Mouse (Mus musculus) limb, embryonic 10.5 days (tissue): ENCODE results near the gene Slc25a31. TPM values are rescaled to one million over a fixed set of nuclear protein-coding genes. Genes with fewer than 3 reads are reported as not detected.

ENCODE experiments used
- DNase-seq: peaks from one replicate; pipeline ENCODE4 v3.0.0-alpha.2; 2017; ENCODE audit warnings: low spot score
- H3K27ac ChIP-seq: fragments of 300-500 bp; sonication (generic); 2 replicates; pipeline ENCODE4 v1.5.1; 2016; ENCODE audit warnings: mild to moderate bottlenecking
- H3K27me3 ChIP-seq: fragments of 300-500 bp; sonication (generic); 2 replicates; pipeline ENCODE4 v1.6.1; 2016; ENCODE audit warnings: low read depth, mild to moderate bottlenecking; ENCODE audit not compliant: poor library complexity, severe bottlenecking
- H3K36me3 ChIP-seq: fragments of 300-500 bp; sonication (generic); 2 replicates; pipeline ENCODE4 v1.6.1; 2016; ENCODE audit warnings: mild to moderate bottlenecking, moderate library complexity
- H3K4me1 ChIP-seq: fragments of 300-500 bp; sonication (generic); 2 replicates; pipeline ENCODE4 v1.6.1; 2016
- H3K4me3 ChIP-seq: fragments of 300-500 bp; sonication (generic); 2 replicates; pipeline ENCODE4 v1.5.1; 2016; ENCODE audit warnings: mild to moderate bottlenecking, moderate library complexity
- H3K9me3 ChIP-seq: fragments of 300-500 bp; sonication (generic); replicated peaks from 2 replicates; pipeline ENCODE4 v1.6.1; 2016; ENCODE audit warnings: mild to moderate bottlenecking
- WGBS: fragments of 180-500 bp; shearing (Covaris S2); methylation state at CpG from one replicate; pipeline ENCODE4 v1.1.7; 2016; 5-methylcytosine and 5-hydroxymethylcytosine counted together
- polyA plus RNA-seq: library from polyadenylated mRNA; unstranded; fragments of >200 nt; fragmentation: Nextera tagmentation; extraction: Ambion mirVana; gene quantifications from 2 replicates; pipeline ENCODE4 v1.2.1, GENCODE M21; 2016

Slc25a31 gene
- polyA plus RNA-seq, 1 experiment from 2014 or later: 0.34 TPM

DNA sequence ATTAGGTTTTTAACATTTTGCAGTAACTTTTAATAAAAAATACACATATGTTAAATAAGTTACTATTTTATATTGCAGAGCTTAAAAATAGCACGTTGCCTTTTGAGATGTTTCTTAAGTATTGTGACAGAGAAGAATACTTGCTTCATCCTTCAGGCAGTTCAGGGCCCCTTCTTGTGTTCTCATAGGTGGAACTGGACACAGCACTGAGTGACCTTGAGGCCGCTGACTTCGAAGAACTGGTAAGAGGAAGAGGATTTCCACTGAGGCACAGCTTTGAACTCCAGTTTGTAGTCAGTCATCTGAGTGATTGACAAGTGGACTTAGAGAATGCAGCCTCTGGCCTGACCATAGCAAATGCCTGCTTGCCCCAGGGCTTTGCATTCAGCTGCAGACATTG is 21.1 kb upstream of the Slc25a31 start:
- Histone ChIP-seq H3K9me3 (no peaks in the 10 kb centered on the region), H3K27ac (no peak overlapping the region), H3K27me3 (no peaks in the 10 kb centered on the region), H3K4me3 (no peak overlapping the region), H3K36me3 (peaks cover 9% of the 10 kb centered on the region; the same call in 1 of the 2 replicates), H3K4me1 (peaks cover 17% of the 10 kb centered on the region)
- DNase-seq: no peak
- WGBS: 88% methylated on average over 3 of the region's 3 CpGs

GRCm38 (mm10) chr3:40691566-40691965 is 17.1 kb upstream of the Slc25a31 start:
- no peak for DNase-seq
- no peak overlapping the region for H3K4me3 ChIP-seq
- H3K36me3 ChIP-seq: peaks cover 9% of the 10 kb centered on the region; the same call in 1 of the 2 replicates
- peaks cover 6% of the 10 kb centered on the region for H3K4me1 ChIP-seq
- H3K27ac ChIP-seq: no peak overlapping the region
- no peaks in the 10 kb centered on the region for H3K9me3 ChIP-seq
- no peaks in the 10 kb centered on the region for H3K27me3 ChIP-seq
- WGBS: 90% methylated on average over 6 of the region's 6 CpGs

GRCm38 (mm10) chr3:40693435-40693834 is 15.2 kb upstream of the Slc25a31 start:
- WGBS: 90% methylated on average over 10 of the region's 10 CpGs
- Histone ChIP-seq H3K9me3 (no peaks in the 10 kb centered on the region), H3K27me3 (no peaks in the 10 kb centered on the region), H3K27ac (no peak overlapping the region), H3K36me3 (peaks cover 15% of the 10 kb centered on the region; the same call in 1 of the 2 replicates), H3K4me3 (no peak overlapping the region), H3K4me1 (no peaks in the 10 kb centered on the region)
- DNase-seq: no peak

DNA sequence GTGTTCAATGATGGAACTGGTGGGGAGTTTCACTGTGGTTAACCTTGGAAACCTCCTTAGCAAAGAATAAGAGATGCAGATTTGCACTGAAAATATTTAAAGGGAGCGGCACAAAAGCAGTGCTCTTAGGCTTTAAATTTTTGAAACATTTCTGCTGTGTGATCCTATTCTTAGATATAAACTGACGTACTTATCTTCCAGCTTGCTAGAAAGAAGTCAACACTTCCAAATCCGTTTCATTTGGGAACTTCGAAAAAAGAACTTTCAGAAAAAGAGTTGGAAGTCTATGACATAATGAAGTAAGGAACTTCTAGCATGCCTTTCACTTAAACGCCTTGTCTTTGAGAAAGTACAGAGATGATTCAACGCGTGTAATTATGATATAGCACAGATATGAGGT is 14.7 kb upstream of the Slc25a31 start:
- Histone ChIP-seq H3K4me3 (no peak overlapping the region), H3K4me1 (no peaks in the 10 kb centered on the region), H3K27ac (no peak overlapping the region), H3K9me3 (no peaks in the 10 kb centered on the region), H3K36me3 (peaks cover 19% of the 10 kb centered on the region; the same call in 1 of the 2 replicates), H3K27me3 (no peaks in the 10 kb centered on the region)
- WGBS: 94% methylated on average over 7 of the region's 7 CpGs
- DNase-seq: no peak

- Histone ChIP-seq H3K27ac (no peak overlapping the region), H3K36me3 (peaks cover 19% of the 10 kb centered on the region; the same call in 1 of the 2 replicates), H3K9me3 (no peaks in the 10 kb centered on the region), H3K4me1 (no peaks in the 10 kb centered on the region), H3K4me3 (no peak overlapping the region), H3K27me3 (no peaks in the 10 kb centered on the region)
- 80% methylated on average over 2 of the region's 2 CpGs for WGBS
- no peak for DNase-seq
These were observed 14.2 kb upstream of the Slc25a31 start for GRCm38 (mm10) chr3:40694438-40694837.

GRCm38 (mm10) chr3:40695162-40695561 is 13.5 kb upstream of the Slc25a31 start:
- peaks cover 19% of the 10 kb centered on the region; the same call in 1 of the 2 replicates for H3K36me3 ChIP-seq
- H3K9me3 ChIP-seq: no peaks in the 10 kb centered on the region
- DNase-seq: no peak
- no peak overlapping the region for H3K27ac ChIP-seq
- H3K4me1 ChIP-seq: no peaks in the 10 kb centered on the region
- no peak overlapping the region for H3K4me3 ChIP-seq
- H3K27me3 ChIP-seq: no peaks in the 10 kb centered on the region
- 95% methylated on average over 2 of the region's 2 CpGs for WGBS

GRCm38 (mm10) chr3:40698834-40699233 is 9.8 kb upstream of the Slc25a31 start:
- Histone ChIP-seq H3K27ac (no peak overlapping the region), H3K36me3 (peaks cover 16% of the 10 kb centered on the region; the same call in 1 of the 2 replicates), H3K4me3 (no peak overlapping the region), H3K9me3 (no peaks in the 10 kb centered on the region), H3K4me1 (no peaks in the 10 kb centered on the region), H3K27me3 (no peaks in the 10 kb centered on the region)
- DNase-seq: no peak
- WGBS: 92% methylated on average over 3 of the region's 3 CpGs

DNA sequence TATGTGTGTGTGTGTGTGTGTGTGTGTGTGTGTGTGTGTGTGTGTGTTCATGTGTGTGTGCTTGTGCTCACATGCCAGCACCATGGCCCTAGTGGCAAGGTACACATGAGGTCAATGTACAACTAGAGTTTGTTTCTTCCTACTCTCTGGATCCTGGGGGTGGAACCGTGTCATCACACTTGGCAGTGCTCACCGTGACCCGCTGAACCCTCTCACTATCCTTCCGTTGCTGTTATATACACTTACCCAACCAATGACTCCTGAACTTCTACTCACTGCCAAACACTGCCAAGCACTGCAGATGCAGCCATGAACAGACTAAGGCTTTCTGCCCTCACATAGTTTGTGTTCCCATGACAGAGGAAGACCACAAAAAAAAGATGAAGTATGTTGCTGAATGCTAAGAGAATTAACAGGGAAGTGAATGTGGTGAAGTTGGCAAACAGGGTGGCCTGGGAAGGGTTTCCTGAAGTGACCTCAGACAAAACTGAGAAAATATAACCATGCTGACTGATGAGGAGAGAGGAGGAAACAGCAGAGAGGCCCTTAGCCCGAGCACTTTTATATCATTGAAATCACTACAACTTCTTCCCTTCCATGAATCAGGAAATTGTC is 3.7 kb upstream of the Slc25a31 start:
- Histone ChIP-seq H3K36me3 (peaks cover 5% of the 10 kb centered on the region; the same call in 1 of the 2 replicates), H3K9me3 (no peaks in the 10 kb centered on the region), H3K27ac (no peak overlapping the region), H3K4me1 (no peaks in the 10 kb centered on the region), H3K4me3 (no peak overlapping the region), H3K27me3 (no peaks in the 10 kb centered on the region)
- DNase-seq: no peak
- WGBS: 89% methylated on average over 5 of the region's 5 CpGs

DNA sequence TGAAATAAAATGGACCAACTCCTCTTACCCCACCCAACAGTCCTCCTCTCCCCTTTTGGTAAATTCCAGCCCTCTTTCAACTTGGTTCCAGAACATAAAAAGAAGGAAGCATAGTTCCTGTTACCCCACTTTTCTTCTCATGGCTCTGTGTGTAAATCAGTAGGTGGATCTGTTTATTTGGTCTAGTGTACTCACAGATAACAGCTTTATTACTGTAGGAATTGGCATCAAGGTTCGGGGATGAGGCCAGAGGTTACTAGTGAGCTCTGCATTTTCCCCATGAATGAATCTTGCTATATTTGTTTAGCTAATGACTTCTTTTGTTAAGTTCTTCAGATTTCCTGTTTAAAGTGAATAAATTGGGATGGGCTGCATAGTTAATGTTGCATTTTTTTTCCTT is 7.4 kb downstream of the Slc25a31 start:
- H3K4me3 ChIP-seq: no peak overlapping the region
- H3K27ac ChIP-seq: no peak overlapping the region
- H3K27me3 ChIP-seq: no peaks in the 10 kb centered on the region
- 36% methylated on average over 1 of the region's 1 CpGs for WGBS
- H3K9me3 ChIP-seq: no peaks in the 10 kb centered on the region
- no peaks in the 10 kb centered on the region for H3K4me1 ChIP-seq
- DNase-seq: no peak
- H3K36me3 ChIP-seq: no peaks in the 10 kb centered on the region

DNA sequence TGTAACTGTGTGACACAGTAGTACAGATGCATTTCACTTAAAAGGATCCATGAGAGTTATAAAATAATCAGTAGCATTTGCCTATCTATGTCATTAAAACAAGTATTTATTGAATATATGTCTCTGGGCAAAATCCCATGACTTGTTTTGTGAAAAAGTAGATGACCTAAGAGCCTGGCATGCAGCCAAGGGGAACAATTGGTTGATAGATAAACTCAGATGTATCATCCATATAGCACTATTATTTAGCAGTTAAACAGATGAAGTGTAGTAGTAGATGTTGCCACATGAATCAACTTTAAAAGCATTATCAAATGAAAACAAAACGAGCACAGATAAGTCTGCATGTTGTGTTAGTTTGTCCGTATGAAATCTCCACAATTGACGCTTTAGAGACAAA is 10.4 kb downstream of the Slc25a31 start:
- H3K27me3 ChIP-seq: no peaks in the 10 kb centered on the region
- 95% methylated on average over 3 of the region's 3 CpGs for WGBS
- no peaks in the 10 kb centered on the region for H3K9me3 ChIP-seq
- no peak overlapping the region for H3K4me3 ChIP-seq
- DNase-seq: no peak
- H3K4me1 ChIP-seq: no peaks in the 10 kb centered on the region
- no peaks in the 10 kb centered on the region for H3K36me3 ChIP-seq
- no peak overlapping the region for H3K27ac ChIP-seq

- H3K4me1 ChIP-seq: no peaks in the 10 kb centered on the region
- no peaks in the 10 kb centered on the region for H3K27me3 ChIP-seq
- H3K4me3 ChIP-seq: no peak overlapping the region
- 86% methylated on average over 6 of the region's 6 CpGs for WGBS
- H3K27ac ChIP-seq: no peak overlapping the region
- no peak for DNase-seq
- no peaks in the 10 kb centered on the region for H3K9me3 ChIP-seq
- no peaks in the 10 kb centered on the region for H3K36me3 ChIP-seq
These were observed 29.8 kb downstream of the Slc25a31 start for GRCm38 (mm10) chr3:40738381-40738912.

GRCm38 (mm10) chr3:40744024-40744835 is 35.6 kb downstream of the Slc25a31 start, which contains the start of gene Hspa4l:
Gene Hspa4l, plus strand, starts transcription at chr3:40744495.
- H3K9me3 ChIP-seq: no peaks in the 10 kb centered on the region
- peak within 1 kb of the TSS; percentile 75 for H3K4me3 ChIP-seq
- no peaks in the 10 kb centered on the region for H3K36me3 ChIP-seq
- 30% methylated on average over 16 of the region's 16 CpGs for WGBS
- H3K27me3 ChIP-seq: peaks cover 11% of the 10 kb centered on the region
- no peak for DNase-seq
- H3K4me1 ChIP-seq: peaks cover 16% of the 10 kb centered on the region
- H3K27ac ChIP-seq: peak within 1 kb of the TSS; percentile 85
